Mouse (Mus musculus) adrenal gland, postnatal 10 days (tissue): ENCODE measurements around the gene Zranb1. TPM values are rescaled to one million over a fixed set of nuclear protein-coding genes. Genes with fewer than 3 reads are reported as not detected.

Experiments used
- total RNA-seq, 2 experiments: library from RNA; stranded (reverse); gene quantifications; 2 replicates each; pipeline ENCODE4 v1.2.3; 2021

The Zranb1 gene
- total RNA-seq, 2 experiments from 2014 or later, result 33.7 to 37.9 TPM

Other genes starting within 250 kb of the Zranb1 start
- 10 to 100 TPM; 58.4 to 75.1 TPM for gene Fam53b, start 117.3 kb upstream of the Zranb1 start, total RNA-seq
- gene Eef1akmt2, start 78.5 kb upstream of the Zranb1 start, total RNA-seq, result 10 to 100 TPM; 20.9 to 27.4 TPM
- 10 to 100 TPM; 31.3 to 33.3 TPM for gene Abraxas2, start 71.9 kb upstream of the Zranb1 start, total RNA-seq
- 100 to 1,000 TPM; 128 to 169 TPM for gene Fgfr2, start 192.2 kb downstream of the Zranb1 start, total RNA-seq
- 10 to 100 TPM; 52.8 to 63.1 TPM for gene Ctbp2, start 193.2 kb downstream of the Zranb1 start, total RNA-seq